Mouse (Mus musculus): ENCODE data around the gene Platr17.
"Not testable (repeated sequence)": the region's sequence is repeated elsewhere in the genome, so short reads cannot be mapped to it uniquely, and the experiment has no call there.

The Platr17 gene

GRCm38 (mm10) chr17:33902491-33902890 lies 2.4 kb upstream of the Platr17 start:
- DNase-seq (ENCODE audit: extremely low spot score): no peak

- DNase-seq (ENCODE audit: extremely low spot score): not testable (repeated sequence)
These were observed 854 bp upstream of the Platr17 start for GRCm38 (mm10) chr17:33903911-33904651.

- peak; percentile 51 for DNase-seq (ENCODE audit: extremely low spot score)
These were observed 3.6 kb downstream of the Platr17 start for GRCm38 (mm10) chr17:33908331-33909076.

- peak; percentile 99 for DNase-seq (ENCODE audit: extremely low spot score)
These were observed 4.3 kb downstream of the Platr17 start, which contains the start of gene Daxx for GRCm38 (mm10) chr17:33909077-33909868. Daxx (plus strand) TSS chr17:33909414.

- DNase-seq (ENCODE audit: extremely low spot score): no peak
These were observed 4.9 kb downstream of the Platr17 start for GRCm38 (mm10) chr17:33909869-33910250.

- DNase-seq (ENCODE audit: extremely low spot score): no peak
These were observed 5.6 kb downstream of the Platr17 start for GRCm38 (mm10) chr17:33910346-33911051.

- DNase-seq (ENCODE audit: extremely low spot score): no peak
These were observed 6.3 kb downstream of the Platr17 start for GRCm38 (mm10) chr17:33911052-33911812.

GRCm38 (mm10) chr17:33911813-33912414 lies 7.0 kb downstream of the Platr17 start:
- DNase-seq (ENCODE audit: extremely low spot score): no peak

GRCm38 (mm10) chr17:33913264-33913663 lies 8.3 kb downstream of the Platr17 start:
- no peak for DNase-seq (ENCODE audit: extremely low spot score)

- no peak for DNase-seq (ENCODE audit: extremely low spot score)
These were observed 9.0 kb downstream of the Platr17 start for GRCm38 (mm10) chr17:33913905-33914304.

GRCm38 (mm10) chr17:33914969-33915391 lies 10.0 kb downstream of the Platr17 start:
- no peak for DNase-seq (ENCODE audit: extremely low spot score)

GRCm38 (mm10) chr17:33915671-33916250 lies 10.8 kb downstream of the Platr17 start, which contains the start of the genes Tapbp and Zbtb22:
Tapbp (plus strand) TSS chr17:33915899.
Zbtb22 (plus strand) TSS chr17:33915904.
- peak; percentile 95 for DNase-seq (ENCODE audit: extremely low spot score)

- no peak for DNase-seq (ENCODE audit: extremely low spot score)
These were observed 11.4 kb downstream of the Platr17 start for GRCm38 (mm10) chr17:33916294-33916693.

- no peak for DNase-seq (ENCODE audit: extremely low spot score)
These were observed 12.1 kb downstream of the Platr17 start for GRCm38 (mm10) chr17:33916847-33917655.

- no peak for DNase-seq (ENCODE audit: extremely low spot score)
These were observed 12.8 kb downstream of the Platr17 start for GRCm38 (mm10) chr17:33917656-33918292.

- DNase-seq (ENCODE audit: extremely low spot score): no peak
These were observed 13.6 kb downstream of the Platr17 start for GRCm38 (mm10) chr17:33918293-33919203.

All from embryo, embryonic 9.5 days (tissue).